Mouse (Mus musculus): ENCODE measurements around the gene Gm19402.

Gm19402 gene

DNA sequence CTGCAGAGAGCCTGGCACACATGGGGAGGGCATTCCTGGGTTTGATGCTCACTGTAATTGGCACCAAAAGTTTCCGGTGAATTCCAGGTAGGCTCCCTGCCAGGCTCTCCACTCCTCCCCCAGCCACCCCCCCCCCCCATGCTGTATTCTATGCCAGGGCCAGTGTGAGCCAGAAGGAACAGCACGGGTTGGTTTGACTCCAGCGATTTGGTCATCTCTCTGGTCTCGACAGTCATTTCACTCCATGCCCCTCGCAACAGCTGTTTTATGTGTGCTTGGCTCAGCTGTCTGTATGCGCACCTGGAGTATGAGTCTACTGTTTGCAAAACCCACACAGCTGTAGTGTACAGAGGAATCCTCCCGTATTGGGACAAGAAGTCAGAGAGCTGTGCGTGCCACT, 24.2 kb downstream of the Gm19402 start:
- no peak for DNase-seq (ENCODE audit: low spot score)

DNA sequence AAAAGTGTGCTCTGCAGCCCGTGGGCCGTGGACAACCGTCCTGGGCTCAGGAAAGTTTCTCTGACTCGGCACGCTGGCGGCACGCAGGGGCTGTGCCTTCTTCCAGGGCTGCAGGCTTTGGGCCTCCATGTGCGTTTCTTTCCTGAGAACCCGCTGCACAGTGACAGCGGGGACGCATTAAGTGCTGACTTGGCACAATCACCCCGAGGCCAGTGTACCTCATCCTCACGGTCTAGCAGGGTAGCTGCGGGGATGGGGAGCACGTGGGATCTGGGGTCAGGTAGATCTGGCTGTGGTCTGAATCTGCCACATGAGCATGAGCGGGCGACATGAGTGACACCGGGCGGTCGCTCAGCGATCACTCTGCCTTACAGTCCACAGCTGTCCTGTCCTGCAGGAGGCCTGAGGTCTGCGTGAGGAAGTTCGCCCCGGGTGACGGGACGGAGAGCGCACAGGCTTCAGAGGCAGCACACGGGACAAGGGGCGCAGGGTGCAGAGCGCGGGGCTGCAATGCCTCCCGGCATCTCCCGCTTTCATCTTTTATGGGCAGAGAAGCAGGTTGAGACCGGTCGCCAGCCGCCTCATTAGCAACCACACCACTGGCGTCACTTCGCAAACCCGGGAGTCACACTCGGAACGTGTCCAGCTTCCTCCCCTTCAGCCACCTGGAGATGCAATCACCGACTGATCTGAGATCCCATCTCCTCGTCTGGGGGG, 26.4 kb downstream of the Gm19402 start:
- no peak for DNase-seq (ENCODE audit: low spot score)

DNA sequence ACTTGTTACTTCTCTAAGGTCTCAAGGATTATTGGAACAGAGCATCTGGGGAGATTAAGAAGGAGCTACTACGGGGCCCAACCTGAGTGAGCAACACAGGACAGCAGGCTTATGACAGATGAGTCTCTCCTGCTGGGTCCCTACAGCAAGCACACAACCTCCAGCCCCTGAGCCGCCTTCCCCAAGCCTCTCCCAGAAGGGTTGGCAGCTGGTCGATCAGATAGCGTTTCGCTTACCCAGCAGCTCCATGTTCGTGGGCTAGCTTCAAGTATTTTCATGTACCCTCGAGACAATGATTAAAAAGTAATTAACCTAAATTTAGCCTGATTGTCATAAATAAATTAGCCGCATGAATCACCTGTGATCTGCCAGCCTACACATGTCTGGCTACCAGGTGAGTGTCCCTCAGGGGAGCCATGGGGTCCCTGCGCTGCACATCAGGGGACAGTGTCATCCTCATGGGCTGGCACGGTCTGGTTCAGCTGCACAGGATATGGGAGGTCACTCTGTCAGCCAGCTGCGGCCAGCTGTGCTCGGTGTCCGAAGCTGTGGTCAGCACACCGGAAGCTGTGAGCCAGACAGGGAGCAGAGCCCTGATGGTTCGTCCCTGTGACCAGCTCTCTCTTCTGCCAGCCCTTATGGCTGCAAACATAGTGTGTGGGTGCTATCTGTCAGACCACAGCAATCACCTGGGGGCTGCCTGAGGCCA, 32.1 kb downstream of the Gm19402 start:
- no peak for DNase-seq (ENCODE audit: low spot score)

DNA sequence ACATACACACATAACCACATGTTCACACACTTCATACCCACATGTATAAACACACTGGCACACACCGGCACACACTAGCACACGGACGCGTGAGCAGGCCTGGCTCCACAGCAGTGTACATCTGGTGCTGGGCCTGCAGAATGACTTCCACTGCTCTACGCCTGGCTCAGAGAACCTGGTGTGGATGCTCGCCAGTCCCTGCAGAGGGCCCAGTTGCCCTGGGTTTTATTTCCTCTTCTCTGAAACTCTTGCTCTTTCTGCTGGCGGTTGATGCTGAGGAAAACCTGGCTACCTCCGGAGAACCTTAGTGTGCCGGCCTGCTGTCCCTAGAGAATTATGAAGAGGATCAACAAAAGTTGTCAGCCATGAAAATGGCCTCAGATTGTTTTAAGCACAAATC, 38.5 kb downstream of the Gm19402 start:
- DNase-seq (ENCODE audit: low spot score) = no peak

DNA sequence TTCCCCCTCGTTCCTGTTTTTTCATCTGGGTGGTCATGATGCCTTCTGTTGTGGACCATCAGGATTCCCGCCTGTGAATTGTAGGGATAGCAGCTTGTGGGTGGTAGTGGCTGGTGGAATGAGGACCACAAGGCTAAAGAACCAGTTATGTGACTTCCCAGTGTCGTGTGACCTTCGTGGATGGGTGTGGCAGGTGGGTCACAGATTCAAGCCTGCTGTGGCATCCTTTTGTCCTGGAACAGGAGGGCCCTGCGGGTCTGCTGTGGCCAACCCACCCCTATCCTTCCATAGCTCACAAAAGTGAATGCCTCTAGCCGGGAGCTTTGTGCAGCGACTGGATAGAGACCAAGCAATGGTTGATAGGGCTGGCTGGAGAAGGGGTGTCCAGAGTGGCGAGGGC, 42.7 kb downstream of the Gm19402 start:
- no peak for DNase-seq (ENCODE audit: low spot score)

DNA sequence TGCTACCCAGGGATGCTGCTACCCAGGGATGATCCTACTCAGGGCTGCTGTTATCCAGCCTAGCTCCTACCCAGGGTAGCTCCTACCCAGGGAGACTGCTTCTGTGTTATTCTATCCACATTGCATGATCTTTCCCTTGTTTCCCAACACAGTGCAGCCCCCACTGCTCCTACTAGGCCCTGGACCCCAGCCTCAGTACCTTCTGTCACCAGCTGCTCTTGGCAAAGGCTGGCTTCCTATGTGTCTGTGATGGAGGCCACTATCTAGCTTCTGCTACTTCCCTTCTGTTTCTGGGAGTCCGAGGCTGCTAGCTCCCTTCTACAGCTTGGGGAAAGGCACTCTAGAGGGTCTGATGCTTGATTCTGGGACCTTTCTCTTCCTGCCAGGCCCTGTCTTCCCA, 43.1 kb downstream of the Gm19402 start:
- DNase-seq (ENCODE audit: low spot score) = no peak

DNA sequence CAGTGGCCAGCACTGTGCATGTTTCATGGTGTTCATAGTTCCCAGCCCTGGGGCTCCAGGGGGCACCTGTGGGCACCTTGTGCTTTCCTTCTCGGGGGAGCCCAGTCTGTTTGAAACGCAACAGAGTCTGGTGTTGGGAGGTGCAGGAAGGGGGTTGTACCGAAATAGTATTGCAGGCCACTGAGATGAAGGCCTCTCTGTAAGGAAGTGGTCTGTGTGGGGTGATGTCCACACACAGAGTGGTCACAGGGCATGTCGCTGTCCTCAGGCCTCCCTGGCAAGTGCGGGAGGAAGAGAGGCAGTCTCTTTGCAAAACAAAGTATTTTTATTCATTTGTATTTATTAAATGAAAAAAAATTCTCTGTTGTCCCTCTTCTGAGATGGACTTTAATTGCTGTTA, 45.0 kb downstream of the Gm19402 start:
- DNase-seq (ENCODE audit: low spot score) = no peak

DNA sequence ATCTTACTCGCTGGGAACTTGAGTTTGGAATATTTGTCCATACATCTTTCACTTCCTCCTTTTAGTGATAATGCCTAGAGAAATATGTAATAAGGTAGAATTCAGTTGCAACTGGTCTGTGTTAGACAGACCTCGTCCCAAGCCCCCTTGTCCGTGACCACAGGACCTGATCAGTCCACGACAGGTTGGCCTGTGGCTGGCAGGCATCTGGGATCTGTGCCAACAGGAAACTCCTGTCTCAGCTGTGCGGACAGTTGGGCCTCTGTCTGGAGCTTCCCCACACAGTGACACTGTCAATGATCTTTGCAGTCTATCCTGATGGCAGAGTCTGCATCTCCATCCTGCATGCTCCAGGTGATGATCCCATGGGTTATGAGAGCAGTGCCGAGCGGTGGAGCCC, 47.4 kb downstream of the Gm19402 start:
- DNase-seq (ENCODE audit: low spot score) = no peak

Measured in urinary bladder, postnatal 25 days (tissue).